Comparison of ENCODE assay signal across 8 mouse cellular contexts in genomic region chr8:120177318-120178123, GRCm38 (mm10). TPM values are rescaled to one million over a fixed set of nuclear protein-coding genes. Genes with fewer than 3 reads are reported as not detected.
DNase-seq lines count a peak whose midpoint lies in the region.

TSS of gene Fam92b (minus strand) at chr8:120177466.

- under 1% methylated on average over 23 of the region's 26 CpGs for WGBS in midbrain, embryonic 10.5 days

- peaks cover 56% of the 10 kb centered on the region for H3K27me3 ChIP-seq in midbrain, embryonic 10.5 days (ENCODE audit: low read depth, poor library complexity, severe bottlenecking)

- H3K4me3 ChIP-seq in midbrain, embryonic 10.5 days: peak within 1 kb of the TSS; percentile 51

- H3K4me1 ChIP-seq in midbrain, embryonic 10.5 days: peaks cover 72% of the 10 kb centered on the region

- peak within 1 kb of the TSS; percentile 94 for H3K27ac ChIP-seq in midbrain, embryonic 10.5 days (replicated peaks)

- intact Hi-C loops in left cerebral cortex, postnatal 25 days (cut with DNase I): loop anchor here (2.0 to 5.0 kb wide), 4 partner anchors 90 to 430 kb away; no protein-coding TSS in a partner anchor

- H3K9me3 ChIP-seq in midbrain, embryonic 10.5 days (replicated peaks): no peaks in the 10 kb centered on the region

- peak; percentile 87 for DNase-seq in ovary, adult 18-20 months (ENCODE audit: low spot score)
- no peak for DNase-seq in ovary, postnatal 14 days (ENCODE audit: low spot score)
- peak; percentile 89 for DNase-seq in embryo, embryonic 9.5 days (ENCODE audit: extremely low spot score)
- DNase-seq in heart, postnatal 4 days: peak; percentile 76
- peak; percentile 59 to 73 for DNase-seq in left cerebral cortex, postnatal 25 days (ENCODE audit: low spot score in 2 of 2)
- DNase-seq in midbrain, embryonic 10.5 days (ENCODE audit: low spot score): peak; percentile 95
- peak; percentile 65 for DNase-seq in skeletal muscle tissue, adult 2 months (ENCODE audit: low read depth, low spot score)
- DNase-seq in cerebellum, adult 11 months: no peak

- H3K36me3 ChIP-seq in midbrain, embryonic 10.5 days: no peaks in the 10 kb centered on the region

RNA-seq across cellular contexts. Expression of gene Fam92b, which starts in this region (rescaled TPM):
- not detected for total RNA-seq in heart, postnatal 4 days (2021)
- under 1 TPM; 0.50 to 0.55 TPM for total RNA-seq in left cerebral cortex, postnatal 25 days (2021)
- 2.6 and 3.3 TPM in 2 replicates for polyA plus RNA-seq in midbrain, embryonic 10.5 days (2016; fragmentation: Nextera tagmentation; extraction: Ambion mirVana)

Comparison
In these comparisons a context has a peak if more than half of its experiments do, and no peak if none do; other contexts are left out.
1. DNase-seq: peak in ovary, adult 18-20 months (single experiment), embryo, embryonic 9.5 days (single experiment), midbrain, embryonic 10.5 days (single experiment) and skeletal muscle tissue, adult 2 months (single experiment); none in ovary, postnatal 14 days (single experiment) and cerebellum, adult 11 months (single experiment).
2. Peak in DNase-seq in heart, postnatal 4 days; RNA of the gene not detected or under 1 TPM.
3. Peak in DNase-seq in left cerebral cortex, postnatal 25 days; RNA of the gene not detected or under 1 TPM.